Mouse (Mus musculus) heart, embryonic 15.5 days (tissue): ENCODE data around the gene Camta1. TPM values are rescaled to one million over a fixed set of nuclear protein-coding genes. Genes with fewer than 3 reads are reported as not detected.

Experiments
- ATAC-seq: fragments of 200-750 bp; cut with Nextera tagmentation; replicated peaks from 2 replicates; pipeline ENCODE4 v1.8.0; 2017; ENCODE audit warnings: low read depth, moderate TSS enrichment; ENCODE audit not compliant: insufficient number of reproducible peaks, insufficient read depth, low FRiP score
- H3K27ac ChIP-seq: fragments of 300-500 bp; sonication (generic); 2 replicates; pipeline ENCODE4 v1.5.1; 2015; ENCODE audit warnings: mild to moderate bottlenecking, inconsistent platforms
- H3K27me3 ChIP-seq: fragments of 300-500 bp; sonication (generic); 2 replicates; pipeline ENCODE4 v1.6.1; 2015; ENCODE audit warnings: inconsistent platforms
- H3K36me3 ChIP-seq: fragments of 300-500 bp; sonication (generic); 2 replicates; pipeline ENCODE4 v1.6.1; 2015; ENCODE audit warnings: mild to moderate bottlenecking, inconsistent platforms
- H3K4me1 ChIP-seq: fragments of 300-500 bp; sonication (generic); replicated peaks from 2 replicates; pipeline ENCODE4 v1.6.1; 2015; ENCODE audit warnings: inconsistent platforms
- H3K4me2 ChIP-seq: fragments of 300-500 bp; sonication (generic); 2 replicates; pipeline ENCODE4 v1.6.1; 2015; ENCODE audit warnings: inconsistent platforms, mild to moderate bottlenecking, moderate library complexity
- H3K4me3 ChIP-seq: fragments of 300-500 bp; sonication (generic); 2 replicates; pipeline ENCODE4 v1.5.1; 2015; ENCODE audit warnings: mild to moderate bottlenecking, inconsistent platforms
- H3K9ac ChIP-seq: fragments of 300-500 bp; sonication (generic); 2 replicates; pipeline ENCODE4 v1.6.1; 2015; ENCODE audit warnings: mild to moderate bottlenecking, inconsistent platforms
- H3K9me3 ChIP-seq: fragments of 300-500 bp; sonication (generic); replicated peaks from 2 replicates; pipeline ENCODE4 v1.6.1; 2016; ENCODE audit warnings: inconsistent platforms
- whole genome bisulfite sequencing: fragments of 180-500 bp; shearing (Covaris S2); methylation state at CpG from one replicate; pipeline ENCODE4 v1.1.7; 2015; ENCODE audit warnings: mixed read lengths; 5-methylcytosine and 5-hydroxymethylcytosine counted together
- polyA plus RNA-seq: library from polyadenylated mRNA; unstranded; fragments of >200 nt; fragmentation: Nextera tagmentation; extraction: Ambion mirVana; gene quantifications from 2 replicates; pipeline ENCODE4 v1.2.1, GENCODE M21; 2015

The Camta1 gene
- polyA plus RNA-seq, 1 experiment from 2014 or later: 165 TPM

DNA sequence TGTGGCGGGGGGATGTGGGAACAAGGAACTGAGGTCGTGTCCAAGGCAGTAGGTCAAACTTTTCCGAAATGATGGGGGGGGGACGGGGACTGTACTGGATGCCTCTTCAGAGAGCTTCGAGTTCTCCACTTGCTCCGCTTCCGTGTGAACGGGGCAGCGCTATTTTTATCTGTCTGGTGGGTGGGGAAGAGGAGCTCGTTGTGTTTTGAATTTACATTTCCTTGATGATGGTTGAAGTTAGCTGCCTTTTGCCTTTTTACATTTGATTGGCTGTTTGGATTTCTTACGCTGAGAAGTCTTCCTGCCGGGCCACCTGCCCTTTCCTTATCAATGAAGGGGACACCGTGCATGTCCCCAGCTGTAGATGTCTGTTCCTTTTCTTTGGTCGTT, 923.6 kb downstream of the Camta1 start:
- Histone ChIP-seq H3K4me1 (peaks cover 9% of the 10 kb centered on the region), H3K9ac (no peak overlapping the region; the same call in 1 of the 2 replicates), H3K9me3 (no peaks in the 10 kb centered on the region), H3K27ac (no peak overlapping the region), H3K36me3 (no peaks in the 10 kb centered on the region), H3K4me3 (peak overlapping the region; percentile 18; the same call in 1 of the 2 replicates), H3K4me2 (peak overlapping the region; percentile 44), H3K27me3 (no peaks in the 10 kb centered on the region)
- WGBS: 19% methylated on average over 14 of the region's 14 CpGs
- ATAC-seq: no peak

DNA sequence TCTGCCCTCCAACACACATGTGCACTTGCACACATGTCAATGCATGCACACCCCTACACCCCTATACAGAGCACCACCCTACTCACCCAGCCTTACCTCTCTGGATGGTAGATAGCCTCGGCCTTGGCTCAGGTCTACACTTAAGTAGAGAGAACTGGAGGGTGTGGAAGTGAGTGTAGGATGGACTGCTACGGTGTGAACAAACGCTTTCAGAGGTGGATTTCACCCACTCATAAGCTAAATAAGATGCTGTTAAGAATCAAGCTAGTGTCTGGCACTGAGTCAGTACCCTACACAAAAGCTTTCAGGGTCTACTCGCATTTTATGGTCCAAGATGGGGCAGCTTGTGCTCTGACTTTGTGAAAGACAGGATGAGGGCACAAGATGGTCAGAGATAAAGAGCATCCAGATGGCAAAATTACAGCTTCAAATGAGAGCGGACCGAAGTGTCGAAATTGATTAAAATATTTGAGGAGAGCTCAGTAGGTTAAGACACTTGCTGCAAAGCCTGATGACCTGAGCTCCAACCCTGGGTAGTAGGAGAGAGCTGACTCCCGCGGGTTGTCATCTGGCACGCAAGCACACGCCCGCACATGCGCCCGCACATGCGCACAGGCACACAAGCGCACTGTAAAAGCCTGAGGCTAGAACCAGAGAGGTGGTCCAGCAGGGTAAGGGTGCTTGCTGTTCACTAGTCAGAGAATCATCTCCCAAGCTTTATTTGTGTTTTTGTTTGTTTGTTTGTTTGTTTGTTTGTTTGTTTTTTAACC, 924.2 kb downstream of the Camta1 start:
- WGBS: 65% methylated on average over 16 of the region's 16 CpGs
- peak overlapping the region; percentile 44 for H3K4me2 ChIP-seq
- ATAC-seq: no peak
- H3K9ac ChIP-seq: no peak overlapping the region; the same call in 1 of the 2 replicates
- H3K36me3 ChIP-seq: no peaks in the 10 kb centered on the region
- peaks cover 9% of the 10 kb centered on the region for H3K4me1 ChIP-seq
- peak overlapping the region; percentile 18; the same call in 1 of the 2 replicates for H3K4me3 ChIP-seq
- H3K27me3 ChIP-seq: no peaks in the 10 kb centered on the region
- no peaks in the 10 kb centered on the region for H3K9me3 ChIP-seq
- H3K27ac ChIP-seq: no peak overlapping the region

DNA sequence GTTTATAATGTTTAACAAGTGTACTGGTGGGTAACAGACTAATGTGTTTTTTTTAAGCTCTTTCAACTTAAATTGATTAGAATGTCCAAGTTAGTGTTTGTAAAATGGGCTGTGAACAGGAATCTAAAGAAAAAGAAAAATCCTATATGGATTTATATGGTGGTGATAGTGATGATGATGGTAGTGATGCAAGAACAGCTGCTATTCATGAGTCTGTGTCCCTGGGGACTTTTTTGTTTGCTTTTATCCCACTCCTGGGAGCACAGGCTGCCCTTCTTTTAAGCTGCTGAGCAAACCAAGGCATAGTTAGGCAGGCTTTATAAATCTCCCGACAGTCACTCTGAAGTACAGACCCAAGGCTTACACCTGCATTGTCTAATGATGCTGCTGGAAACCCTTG, 928.2 kb downstream of the Camta1 start:
- no peaks in the 10 kb centered on the region for H3K27me3 ChIP-seq
- H3K27ac ChIP-seq: no peak overlapping the region
- peaks cover 9% of the 10 kb centered on the region for H3K4me1 ChIP-seq
- no peak for ATAC-seq
- WGBS: 62% methylated on average over 1 of the region's 1 CpGs
- no peaks in the 10 kb centered on the region for H3K36me3 ChIP-seq
- H3K4me3 ChIP-seq: no peak overlapping the region
- no peak overlapping the region for H3K4me2 ChIP-seq
- no peak overlapping the region for H3K9ac ChIP-seq
- H3K9me3 ChIP-seq: no peaks in the 10 kb centered on the region

DNA sequence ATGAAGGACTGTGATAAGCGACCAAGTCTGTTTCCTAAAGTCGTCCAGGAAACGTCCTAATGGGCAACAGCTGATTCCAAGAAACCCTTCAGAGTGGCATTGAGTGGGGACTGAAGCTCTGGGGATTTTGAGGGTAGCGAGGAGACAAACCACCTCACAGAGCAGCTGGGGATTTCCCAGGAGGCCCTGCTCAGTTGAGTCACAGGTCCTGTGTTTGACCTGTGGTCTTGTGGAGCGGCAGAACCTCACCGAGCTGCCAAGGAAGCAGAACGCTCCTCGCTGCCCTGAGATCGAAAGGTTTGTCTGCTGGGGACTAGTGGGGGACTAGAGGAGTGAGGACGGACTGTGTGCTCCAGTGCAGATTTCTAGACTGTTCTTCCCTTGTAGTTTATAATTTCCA, 933.9 kb downstream of the Camta1 start:
- Histone ChIP-seq H3K36me3 (no peaks in the 10 kb centered on the region), H3K9me3 (no peaks in the 10 kb centered on the region), H3K9ac (no peak overlapping the region), H3K4me3 (no peak overlapping the region), H3K4me1 (0 out of 2 replicates have a peak, but pooled peaks cover 3% of the 10 kb centered on the region), H3K27me3 (no peaks in the 10 kb centered on the region), H3K4me2 (no peak overlapping the region), H3K27ac (no peak overlapping the region)
- ATAC-seq: no peak
- 49% methylated on average over 10 of the region's 10 CpGs for WGBS

DNA sequence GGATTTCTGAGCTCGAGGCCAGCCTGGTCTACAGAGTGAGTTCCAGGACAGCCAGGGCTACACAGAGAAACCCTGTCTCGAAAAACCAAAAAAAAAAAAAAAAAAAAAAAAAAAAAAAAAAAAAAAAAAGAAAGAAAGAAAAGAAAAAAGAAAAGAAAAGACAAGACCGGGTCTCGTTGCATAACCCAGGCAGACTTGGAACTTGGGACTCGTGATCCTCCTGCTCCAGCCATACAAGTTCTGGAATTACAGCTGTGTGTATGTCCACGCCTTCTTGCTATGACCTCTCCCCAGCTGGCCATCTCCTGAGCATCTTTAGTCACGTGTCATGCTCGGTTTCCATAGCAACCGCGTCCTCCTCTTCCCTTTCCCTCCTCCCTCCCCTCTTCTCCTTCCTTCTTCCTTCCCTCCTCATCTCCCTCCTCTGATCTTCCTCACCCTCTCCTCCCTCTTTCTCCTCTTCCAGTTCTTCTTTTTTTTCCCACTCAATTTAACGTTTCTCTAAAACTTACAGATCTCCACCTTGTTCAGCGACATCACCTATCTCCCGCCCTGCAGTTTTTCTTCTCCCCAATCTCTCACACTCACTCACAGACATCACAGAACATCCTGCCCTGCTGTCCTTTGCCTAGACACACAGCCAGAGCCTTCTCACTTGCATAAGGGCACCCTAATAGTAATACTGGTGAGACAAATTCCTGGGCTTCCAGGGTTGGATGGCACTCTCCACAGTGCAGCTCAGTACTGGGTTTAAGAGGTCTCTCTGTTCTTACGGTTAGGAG, 934.6 kb downstream of the Camta1 start:
- H3K4me2 ChIP-seq: no peak overlapping the region

DNA sequence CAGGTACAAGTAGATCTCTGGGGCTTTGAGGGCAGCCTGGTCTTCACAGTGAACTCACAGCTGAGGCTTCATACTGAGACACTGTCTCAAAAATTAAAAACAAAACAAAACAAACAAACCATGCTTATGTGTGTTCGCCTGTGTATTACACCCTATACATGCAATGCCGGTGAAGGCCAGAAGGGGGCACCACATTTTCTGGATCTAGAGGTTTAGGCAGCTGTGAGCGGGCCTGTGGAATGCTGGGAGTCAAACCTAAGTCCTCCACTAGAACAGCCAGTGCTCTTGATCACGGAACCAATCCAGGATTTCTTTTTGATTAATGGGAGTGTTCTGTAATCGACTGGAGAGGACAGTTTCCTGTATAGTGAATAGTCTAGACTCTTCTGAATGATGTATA, 935.8 kb downstream of the Camta1 start:
- Histone ChIP-seq H3K4me2 (no peak overlapping the region), H3K27ac (no peak overlapping the region), H3K9me3 (no peaks in the 10 kb centered on the region), H3K4me3 (no peak overlapping the region), H3K36me3 (no peaks in the 10 kb centered on the region), H3K4me1 (0 out of 2 replicates have a peak, but pooled peaks cover 3% of the 10 kb centered on the region), H3K9ac (no peak overlapping the region), H3K27me3 (no peaks in the 10 kb centered on the region)
- no peak for ATAC-seq
- WGBS: 51% methylated on average over 5 of the region's 5 CpGs

More for the DNA sequence above, 934.6 kb downstream of the Camta1 start:
- no peak for ATAC-seq
- no peaks in the 10 kb centered on the region for H3K9me3 ChIP-seq
- H3K27me3 ChIP-seq: no peaks in the 10 kb centered on the region
- no peak overlapping the region for H3K27ac ChIP-seq
- no peak overlapping the region for H3K4me3 ChIP-seq
- no peaks in the 10 kb centered on the region for H3K36me3 ChIP-seq
- 0 out of 2 replicates have a peak, but pooled peaks cover 3% of the 10 kb centered on the region for H3K4me1 ChIP-seq
- H3K9ac ChIP-seq: no peak overlapping the region
- WGBS: 45% methylated on average over 13 of the region's 14 CpGs

DNA sequence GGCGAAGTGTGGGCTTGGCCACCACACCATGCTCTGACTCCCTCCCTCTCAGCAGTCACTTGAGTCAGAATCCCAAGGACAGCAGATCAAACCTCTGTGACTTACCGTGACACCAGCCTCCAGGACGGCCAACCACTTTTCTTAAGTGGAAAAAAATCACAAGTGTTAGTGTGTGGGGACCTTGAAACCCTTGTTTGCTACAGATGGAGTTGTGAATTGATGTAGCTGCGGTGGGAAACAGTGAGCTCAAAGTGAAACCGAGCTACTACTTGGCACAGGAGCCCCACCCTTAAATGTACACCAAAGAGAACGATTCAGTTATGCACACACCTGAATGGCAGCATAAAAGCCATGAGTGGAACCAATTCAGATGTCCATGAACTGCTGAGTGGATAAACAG, 936.7 kb downstream of the Camta1 start:
- H3K36me3 ChIP-seq: no peaks in the 10 kb centered on the region
- H3K4me3 ChIP-seq: no peak overlapping the region
- no peak overlapping the region for H3K27ac ChIP-seq
- H3K27me3 ChIP-seq: no peaks in the 10 kb centered on the region
- H3K9me3 ChIP-seq: no peaks in the 10 kb centered on the region
- no peak for ATAC-seq
- H3K4me2 ChIP-seq: no peak overlapping the region
- H3K4me1 ChIP-seq: 0 out of 2 replicates have a peak, but pooled peaks cover 3% of the 10 kb centered on the region
- H3K9ac ChIP-seq: no peak overlapping the region
- 66% methylated on average over 6 of the region's 6 CpGs for WGBS

DNA sequence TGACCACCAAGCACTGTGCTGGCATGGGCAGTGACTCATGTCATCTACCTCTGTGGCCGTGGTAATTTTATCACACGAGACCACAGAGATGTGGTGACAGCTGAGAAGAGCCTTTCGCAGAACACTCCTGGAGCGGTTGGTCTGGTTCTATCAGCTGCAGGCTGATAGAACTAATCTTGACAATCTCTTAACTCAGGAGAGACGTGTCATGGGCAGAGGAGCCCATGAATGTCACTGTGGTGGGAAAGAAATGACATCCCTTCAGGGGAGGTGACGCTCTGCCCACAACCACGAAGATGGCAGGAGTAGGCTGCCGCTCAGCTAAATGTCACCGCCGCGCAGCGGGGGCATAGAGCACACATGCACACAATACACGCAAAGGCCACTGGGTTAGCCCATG, 937.4 kb downstream of the Camta1 start:
- Histone ChIP-seq H3K4me2 (peak overlapping the region; percentile 17; the same call in 1 of the 2 replicates), H3K4me1 (0 out of 2 replicates have a peak, but pooled peaks cover 3% of the 10 kb centered on the region), H3K4me3 (no peak overlapping the region), H3K27ac (no peak overlapping the region), H3K27me3 (no peaks in the 10 kb centered on the region), H3K36me3 (no peaks in the 10 kb centered on the region), H3K9me3 (no peaks in the 10 kb centered on the region), H3K9ac (no peak overlapping the region)
- 56% methylated on average over 13 of the region's 13 CpGs for WGBS
- no peak for ATAC-seq

DNA sequence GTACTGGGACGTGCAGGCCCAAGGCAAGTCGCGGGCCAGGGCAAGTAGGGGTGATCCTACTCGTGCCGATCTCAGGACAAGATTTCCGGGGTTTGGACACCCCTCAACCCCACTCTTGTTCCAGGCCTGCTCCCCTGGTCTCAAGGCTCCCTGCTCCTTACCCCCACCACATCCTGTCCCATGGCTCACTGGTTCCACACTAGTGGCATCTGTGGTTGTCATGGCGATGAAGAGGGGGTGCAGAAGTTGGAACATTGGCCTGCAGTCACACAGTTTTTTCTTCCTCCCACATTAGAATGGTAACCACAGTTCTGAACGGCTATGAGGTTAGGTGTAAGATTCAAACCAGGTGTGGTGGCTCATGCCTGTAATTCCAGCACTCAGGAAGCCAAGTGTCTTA, 940.5 kb downstream of the Camta1 start:
- H3K27ac ChIP-seq: no peak overlapping the region
- no peak overlapping the region for H3K4me3 ChIP-seq
- 77% methylated on average over 8 of the region's 8 CpGs for WGBS
- H3K4me1 ChIP-seq: 0 out of 2 replicates have a peak, but pooled peaks cover 3% of the 10 kb centered on the region
- ATAC-seq: 0 out of 2 replicates have a peak, but pooled peaks have one; percentile 14
- H3K27me3 ChIP-seq: no peaks in the 10 kb centered on the region
- no peak overlapping the region for H3K9ac ChIP-seq
- no peak overlapping the region for H3K4me2 ChIP-seq
- H3K9me3 ChIP-seq: no peaks in the 10 kb centered on the region
- H3K36me3 ChIP-seq: no peaks in the 10 kb centered on the region

DNA sequence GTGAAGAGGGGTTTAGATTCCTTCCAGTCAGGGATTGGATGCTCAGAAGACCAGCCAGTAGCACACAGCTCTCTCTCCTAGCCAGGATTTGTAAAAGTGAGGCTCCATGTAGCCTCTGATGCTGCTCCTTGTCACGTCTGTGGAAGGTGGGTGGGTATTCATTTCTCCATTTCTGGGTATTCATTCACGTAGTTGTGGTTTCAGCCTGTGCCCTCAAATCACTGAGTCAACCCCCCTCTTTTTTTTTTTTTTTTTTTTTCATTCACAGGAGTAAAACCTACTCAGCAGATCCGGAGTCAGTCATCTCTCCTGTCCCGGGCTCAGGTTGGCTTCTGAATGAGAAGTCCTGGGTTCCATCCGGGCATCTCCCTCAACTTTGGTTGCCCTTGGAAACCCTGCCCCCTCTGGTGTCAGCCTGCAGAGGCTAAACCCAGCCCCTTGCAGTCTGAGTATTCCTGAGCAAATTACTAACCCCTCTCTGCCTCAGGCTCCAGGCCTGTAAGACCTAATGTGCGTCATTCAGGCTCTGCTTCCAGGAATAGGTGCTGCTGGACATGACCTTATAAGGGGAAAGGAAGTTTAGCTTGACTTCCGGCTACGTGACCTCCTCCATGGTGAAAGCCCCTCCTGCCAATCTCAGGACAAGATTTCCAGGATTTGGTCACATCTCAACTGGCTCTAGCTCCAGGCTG, 944.2 kb downstream of the Camta1 start:
- Histone ChIP-seq H3K27me3 (no peaks in the 10 kb centered on the region), H3K4me1 (peaks cover 13% of the 10 kb centered on the region), H3K4me2 (no peak overlapping the region), H3K4me3 (no peak overlapping the region), H3K27ac (peak overlapping the region; percentile 33; the same call in 1 of the 2 replicates), H3K36me3 (no peaks in the 10 kb centered on the region), H3K9me3 (no peaks in the 10 kb centered on the region), H3K9ac (no peak overlapping the region)
- 53% methylated on average over 8 of the region's 8 CpGs for WGBS
- no peak for ATAC-seq
